Mouse (Mus musculus): ENCODE data around the gene Oprm1. TPM values are rescaled to one million over a fixed set of nuclear protein-coding genes. Genes with fewer than 3 reads are reported as not detected.

The Oprm1 gene
- total RNA-seq, 2 experiments from 2014 or later, result not detected

GRCm38 (mm10) chr10:7019781-7020386 is 261.6 kb downstream of the Oprm1 start:
- no peak for ATAC-seq (replicated peaks; ENCODE audit: low FRiP score, low TSS enrichment, poor library complexity, severe bottlenecking)

GRCm38 (mm10) chr10:7020551-7020950 is 262.2 kb downstream of the Oprm1 start:
- ATAC-seq (replicated peaks; ENCODE audit: low FRiP score, low TSS enrichment, poor library complexity, severe bottlenecking), result no peak

- ATAC-seq (replicated peaks; ENCODE audit: low FRiP score, low TSS enrichment, poor library complexity, severe bottlenecking), result no peak
These were observed 266.7 kb downstream of the Oprm1 start for GRCm38 (mm10) chr10:7025028-7025427.

GRCm38 (mm10) chr10:7033459-7033858 is 275.2 kb downstream of the Oprm1 start:
- ATAC-seq (replicated peaks; ENCODE audit: low FRiP score, low TSS enrichment, poor library complexity, severe bottlenecking), result no peak

GRCm38 (mm10) chr10:7035547-7035946 is 277.2 kb downstream of the Oprm1 start:
- ATAC-seq (replicated peaks; ENCODE audit: low FRiP score, low TSS enrichment, poor library complexity, severe bottlenecking), result no peak

GRCm38 (mm10) chr10:7037194-7037593 is 278.9 kb downstream of the Oprm1 start:
- ATAC-seq (replicated peaks; ENCODE audit: low FRiP score, low TSS enrichment, poor library complexity, severe bottlenecking), result no peak

- no peak for ATAC-seq (replicated peaks; ENCODE audit: low FRiP score, low TSS enrichment, poor library complexity, severe bottlenecking)
These were observed 282.7 kb downstream of the Oprm1 start for GRCm38 (mm10) chr10:7041032-7041431.

- ATAC-seq (replicated peaks; ENCODE audit: low FRiP score, low TSS enrichment, poor library complexity, severe bottlenecking), result no peak
These were observed 285.6 kb downstream of the Oprm1 start for GRCm38 (mm10) chr10:7043896-7044295.

GRCm38 (mm10) chr10:7047288-7047918 is 289.1 kb downstream of the Oprm1 start:
- ATAC-seq (replicated peaks; ENCODE audit: low FRiP score, low TSS enrichment, poor library complexity, severe bottlenecking), result no peak

- ATAC-seq (replicated peaks; ENCODE audit: low FRiP score, low TSS enrichment, poor library complexity, severe bottlenecking), result no peak
These were observed 289.6 kb downstream of the Oprm1 start for GRCm38 (mm10) chr10:7047919-7048291.

GRCm38 (mm10) chr10:7049901-7050300 is 291.6 kb downstream of the Oprm1 start:
- ATAC-seq (replicated peaks; ENCODE audit: low FRiP score, low TSS enrichment, poor library complexity, severe bottlenecking), result no peak

GRCm38 (mm10) chr10:7052315-7053017 is 294.2 kb downstream of the Oprm1 start, which contains the start of gene Ipcef1:
Gene Ipcef1, minus strand, starts transcription at chr10:7052478.
- no peak for ATAC-seq (replicated peaks; ENCODE audit: low FRiP score, low TSS enrichment, poor library complexity, severe bottlenecking)

GRCm38 (mm10) chr10:7054560-7055205 is 296.4 kb downstream of the Oprm1 start:
- ATAC-seq (replicated peaks; ENCODE audit: low FRiP score, low TSS enrichment, poor library complexity, severe bottlenecking), result no peak

- ATAC-seq (replicated peaks; ENCODE audit: low FRiP score, low TSS enrichment, poor library complexity, severe bottlenecking), result no peak
These were observed 299.2 kb downstream of the Oprm1 start for GRCm38 (mm10) chr10:7057546-7057945.

GRCm38 (mm10) chr10:7060326-7060725 is 302.0 kb downstream of the Oprm1 start:
- ATAC-seq (replicated peaks; ENCODE audit: low FRiP score, low TSS enrichment, poor library complexity, severe bottlenecking), result no peak

- peak; percentile 44; the same call in 1 of the 2 replicates for ATAC-seq (replicated peaks; ENCODE audit: low FRiP score, low TSS enrichment, poor library complexity, severe bottlenecking)
These were observed 304.7 kb downstream of the Oprm1 start for GRCm38 (mm10) chr10:7062993-7063392.

- no peak for ATAC-seq (replicated peaks; ENCODE audit: low FRiP score, low TSS enrichment, poor library complexity, severe bottlenecking)
These were observed 305.6 kb downstream of the Oprm1 start for GRCm38 (mm10) chr10:7063752-7064457.

- no peak for ATAC-seq (replicated peaks; ENCODE audit: low FRiP score, low TSS enrichment, poor library complexity, severe bottlenecking)
These were observed 310.3 kb downstream of the Oprm1 start for GRCm38 (mm10) chr10:7068608-7069007.

GRCm38 (mm10) chr10:7069090-7069489 is 310.8 kb downstream of the Oprm1 start:
- ATAC-seq (replicated peaks; ENCODE audit: low FRiP score, low TSS enrichment, poor library complexity, severe bottlenecking), result no peak
